Mouse (Mus musculus) embryonic fibroblast, embryonic 13.5 days (primary cell): ENCODE results near the gene Rpl36al.

Experiments used
- CTCF ChIP-seq: IDR thresholded peaks from 2 replicates; pipeline ENCODE4 v1.5.1; 2011; ENCODE audit warnings: mild to moderate bottlenecking, control low read depth, low read length, moderate library complexity, borderline replicate concordance; ENCODE audit not compliant: insufficient read depth
- POLR2A ChIP-seq: IDR thresholded peaks from 2 replicates; pipeline ENCODE4 v1.6.1; 2011; ENCODE audit warnings: low read depth, mild to moderate bottlenecking, control low read depth, low read length, moderate library complexity

GRCm38 (mm10) chr12:69198164-69198535 lies 14.3 kb upstream of the Rpl36al start, which contains the start of gene Dnaaf2:
- TF ChIP-seq CTCF: no peak
- no peak; the same call in 1 of the 2 replicates for TF ChIP-seq POLR2A
